Mouse (Mus musculus) MEL (cell line): Measurements from ENCODE around the gene Tspan9. TPM values are rescaled to one million over a fixed set of nuclear protein-coding genes. Genes with fewer than 3 reads are reported as not detected.

ENCODE experiments used
- DNase-seq: peaks from one replicate; pipeline ENCODE4 v3.0.0; 2011; ENCODE audit warnings: low read depth, low spot score
- H3K27ac ChIP-seq: 2 replicates; pipeline ENCODE4 v1.5.1; 2012; ENCODE audit warnings: low read depth, mild to moderate bottlenecking, control low read depth, low read length, moderate library complexity; ENCODE audit not compliant: control insufficient read depth
- H3K27me3 ChIP-seq, 2 experiments: fragments of 150-350 bp in 1 of 2; sonication (generic) in 1 of 2; 2 replicates each; pipeline ENCODE4 v1.6.1; 2012; ENCODE audit warnings: low read length in 2 of 2, mild to moderate bottlenecking in 2 of 2, improper control_type of control experiment in 1 of 2, moderate library complexity in 1 of 2; ENCODE audit not compliant: insufficient read depth in 2 of 2, control insufficient read depth in 1 of 2
- H3K36me3 ChIP-seq, 2 experiments: 2 replicates each; pipeline ENCODE4 v1.6.1; 2012 to 2014; ENCODE audit warnings: low read length in 2 of 2, improper control_type of control experiment in 1 of 2, inconsistent platforms in 1 of 2, mild to moderate bottlenecking in 1 of 2; ENCODE audit not compliant: insufficient read depth in 2 of 2, control insufficient read depth in 1 of 2
- H3K4me1 ChIP-seq, 2 experiments: fragments of 150-350 bp in 1 of 2; sonication (generic) in 1 of 2; 2 replicates each; pipeline ENCODE4 v1.6.1; 2012; ENCODE audit warnings: low read length in 2 of 2, improper control_type of control experiment in 1 of 2, mild to moderate bottlenecking in 1 of 2; ENCODE audit not compliant: insufficient read depth in 2 of 2, control insufficient read depth in 1 of 2
- H3K4me3 ChIP-seq, 2 experiments: fragments of 150-350 bp in 1 of 2; sonication (generic) in 1 of 2; 2 replicates each; pipeline ENCODE4 v1.5.1; 2012; ENCODE audit warnings: low read depth in 2 of 2, low read length in 2 of 2, mild to moderate bottlenecking in 2 of 2, moderate library complexity in 2 of 2, control low read depth in 1 of 2, improper control_type of control experiment in 1 of 2; ENCODE audit not compliant: control insufficient read depth in 1 of 2, insufficient read depth in 1 of 2
- H3K79me2 ChIP-seq: 2 replicates; pipeline ENCODE4 v1.6.1; 2012; ENCODE audit warnings: mild to moderate bottlenecking, low read length, moderate library complexity; ENCODE audit not compliant: control insufficient read depth, poor library complexity, insufficient read depth
- H3K9ac ChIP-seq: 2 replicates; pipeline ENCODE4 v1.6.1; 2012; ENCODE audit warnings: low read depth, mild to moderate bottlenecking, control low read depth, low read length, moderate library complexity; ENCODE audit not compliant: control insufficient read depth, poor library complexity, severe bottlenecking
- H3K9me3 ChIP-seq: fragments of 150-350 bp; sonication (generic); replicated peaks from 2 replicates; pipeline ENCODE4 v1.6.1; 2012; ENCODE audit warnings: mild to moderate bottlenecking, low read length, improper control_type of control experiment, moderate library complexity; ENCODE audit not compliant: insufficient read depth
- BHLHE40 ChIP-seq: IDR thresholded peaks from 2 replicates; pipeline ENCODE4 v1.6.1; 2012; ENCODE audit warnings: low read depth, mild to moderate bottlenecking, inconsistent platforms, low read length, improper control_type of control experiment, borderline replicate concordance
- CHD1 ChIP-seq: IDR thresholded peaks from 2 replicates; pipeline ENCODE4 v1.6.1; 2012; ENCODE audit warnings: low read depth, mild to moderate bottlenecking, inconsistent platforms, low read length, improper control_type of control experiment
- CHD2 ChIP-seq: IDR thresholded peaks from 2 replicates; pipeline ENCODE4 v1.6.1; 2011; ENCODE audit warnings: low read length, improper control_type of control experiment
- EP300 ChIP-seq, 2 experiments: IDR thresholded peaks; 2 replicates each; pipeline ENCODE4 v1.6.1; 2011; ENCODE audit warnings: improper control_type of control experiment in 2 of 2, low read length in 2 of 2, low read depth in 1 of 2, mild to moderate bottlenecking in 1 of 2
- GABPA ChIP-seq: IDR thresholded peaks from 2 replicates; pipeline ENCODE4 v1.6.1; 2012; ENCODE audit warnings: low read depth, mild to moderate bottlenecking, inconsistent platforms, low read length, improper control_type of control experiment, moderate library complexity
- GATA1 ChIP-seq: IDR thresholded peaks from 2 replicates; pipeline ENCODE4 v1.6.1; 2011; ENCODE audit warnings: low read depth, low read length, improper control_type of control experiment
- MAFK ChIP-seq: IDR thresholded peaks from 2 replicates; pipeline ENCODE4 v1.6.1; 2011; ENCODE audit warnings: low read depth, mild to moderate bottlenecking, low read length, improper control_type of control experiment, borderline replicate concordance
- MAX ChIP-seq: IDR thresholded peaks from 2 replicates; pipeline ENCODE4 v1.6.1; 2011; ENCODE audit warnings: low read length, improper control_type of control experiment
- MAZ ChIP-seq: IDR thresholded peaks from 2 replicates; pipeline ENCODE4 v1.6.1; 2012; ENCODE audit warnings: low read depth, mild to moderate bottlenecking, inconsistent platforms, low read length, improper control_type of control experiment
- MEF2A ChIP-seq: IDR thresholded peaks from 2 replicates; pipeline ENCODE4 v1.6.1; 2014; ENCODE audit warnings: low read depth, mild to moderate bottlenecking, inconsistent platforms, low read length, improper control_type of control experiment; ENCODE audit not compliant: poor library complexity, insufficient replicate concordance, severe bottlenecking; ENCODE audit errors: extremely low read depth
- MYB ChIP-seq: IDR thresholded peaks from 2 replicates; pipeline ENCODE4 v1.6.1; 2011; ENCODE audit warnings: mild to moderate bottlenecking, low read depth, low read length, improper control_type of control experiment
- NELFE ChIP-seq: IDR thresholded peaks from 2 replicates; pipeline ENCODE4 v1.6.1; 2011; ENCODE audit warnings: low read depth, low read length, improper control_type of control experiment
- POLR2A ChIP-seq, 2 experiments: IDR thresholded peaks; 2 replicates each; pipeline ENCODE4 v1.6.1; 2011 to 2012; ENCODE audit warnings: low read length in 2 of 2, mild to moderate bottlenecking in 2 of 2, control low read depth in 1 of 2, improper control_type of control experiment in 1 of 2, low read depth in 1 of 2, moderate library complexity in 1 of 2; ENCODE audit not compliant: control insufficient read depth in 1 of 2, insufficient read depth in 1 of 2, poor library complexity in 1 of 2
- POLR2AphosphoS2 ChIP-seq: IDR thresholded peaks from 2 replicates; pipeline ENCODE4 v1.6.1; 2011; ENCODE audit warnings: low read length, improper control_type of control experiment
- POLR2AphosphoS5 ChIP-seq: IDR thresholded peaks from 2 replicates; pipeline ENCODE4 v1.6.1; 2012; ENCODE audit warnings: low read depth, borderline replicate concordance, mild to moderate bottlenecking, inconsistent platforms, low read length, moderate library complexity, mixed read lengths
- SIN3A ChIP-seq: IDR thresholded peaks from 2 replicates; pipeline ENCODE4 v1.6.1; 2012; ENCODE audit warnings: low read length, improper control_type of control experiment, inconsistent platforms
- TCF12 ChIP-seq: IDR thresholded peaks from 2 replicates; pipeline ENCODE4 v1.6.1; 2014; ENCODE audit warnings: low read depth, mild to moderate bottlenecking, inconsistent platforms, low read length, improper control_type of control experiment, moderate library complexity
- UBTF ChIP-seq: IDR thresholded peaks from 2 replicates; pipeline ENCODE4 v1.6.1; 2012; ENCODE audit warnings: low read depth, mild to moderate bottlenecking, inconsistent platforms, low read length, improper control_type of control experiment, moderate library complexity, borderline replicate concordance; ENCODE audit not compliant: insufficient read depth
- USF2 ChIP-seq, 2 experiments: IDR thresholded peaks; 2 replicates each; pipeline ENCODE4 v1.6.1; 2011 to 2012; ENCODE audit warnings: improper control_type of control experiment in 2 of 2, low read length in 2 of 2, borderline replicate concordance in 1 of 2, inconsistent platforms in 1 of 2, low read depth in 1 of 2, mild to moderate bottlenecking in 1 of 2; ENCODE audit not compliant: insufficient read depth in 1 of 2
- polyA plus RNA-seq, 2 experiments: library from polyadenylated mRNA; stranded (reverse) in 1 of 2; unstranded in 1 of 2; fragments of >175 nt in 1 of 2; fragments of >200 nt in 1 of 2; gene quantifications; 2 replicates each; pipeline versions ENCODE4 v1.2.1 to v1.2.4; 2012; ENCODE audit warnings: low replicate concordance in 2 of 2, low read depth in 1 of 2; ENCODE audit not compliant: insufficient read length in 2 of 2, insufficient read depth in 1 of 2, missing spikeins in 1 of 2
- total RNA-seq: library from RNA; depleted of rRNA; stranded (reverse); fragments of 300-350 nt; gene quantifications from 2 replicates; pipeline ENCODE4 v1.2.3, GENCODE M21; 2012

The Tspan9 gene
- total and polyA plus RNA-seq, 3 experiments: 0.08 to 3.4 TPM; not detected in 1

GRCm38 (mm10) chr6:127989624-127990212, 153.7 kb downstream of the Tspan9 start:
- Histone ChIP-seq H3K79me2 (no peaks in the 10 kb centered on the region), H3K9me3 (no peaks in the 10 kb centered on the region), H3K36me3 (no peaks in the 10 kb centered on the region), H3K4me3 (no peak overlapping the region), H3K27me3 (no peaks in the 10 kb centered on the region), H3K27ac (no peak overlapping the region), H3K9ac (no peak overlapping the region), H3K4me1 (no peaks in the 10 kb centered on the region)
- DNase-seq: no peak
- TF ChIP-seq NELFE (no peak), GATA1 (no peak), GABPA (no peak), POLR2A (IDR thresholded peaks at IDR 0.05; ENCODE audit: control insufficient read depth in 1 of 2, insufficient read depth in 1 of 2, low read depth in 1 of 2, low read length in 2 of 2, poor library complexity in 1 of 2) (no peak), MYB (no peak), POLR2AphosphoS5 (no peak), CHD2 (no peak), TCF12 (no peak), MAFK (no peak), CHD1 (no peak), EP300 (IDR thresholded peaks at IDR 0.05; ENCODE audit: low read depth in 1 of 2, low read length in 2 of 2) (no peak), BHLHE40 (no peak), UBTF (no peak), MEF2A (no peak), MAZ (no peak), USF2 (IDR thresholded peaks at IDR 0.05; ENCODE audit: borderline replicate concordance in 1 of 2, insufficient read depth in 1 of 2, low read depth in 1 of 2, low read length in 2 of 2) (no peak), MAX (no peak), SIN3A (no peak), POLR2AphosphoS2 (no peak)

GRCm38 (mm10) chr6:127988944-127989494, 154.4 kb downstream of the Tspan9 start:
- no peaks in the 10 kb centered on the region for H3K36me3 ChIP-seq
- no peak overlapping the region for H3K27ac ChIP-seq
- no peaks in the 10 kb centered on the region for H3K79me2 ChIP-seq
- no peaks in the 10 kb centered on the region for H3K27me3 ChIP-seq
- H3K4me1 ChIP-seq: no peaks in the 10 kb centered on the region
- H3K9ac ChIP-seq: no peak overlapping the region
- no peak for DNase-seq
- no peak overlapping the region for H3K4me3 ChIP-seq
- TF ChIP-seq MYB (no peak), EP300 (IDR thresholded peaks at IDR 0.05; ENCODE audit: low read depth in 1 of 2, low read length in 2 of 2) (no peak)
- H3K9me3 ChIP-seq: no peaks in the 10 kb centered on the region
